Mouse (Mus musculus): Measurements from ENCODE around the gene Slc25a21.

The Slc25a21 gene

GRCm38 (mm10) chr12:57184401-57185147, 12.7 kb downstream of the Slc25a21 start:
- no peak for DNase-seq (ENCODE audit: low read depth, low spot score)

- no peak for DNase-seq (ENCODE audit: low read depth, low spot score)
Observed at GRCm38 (mm10) chr12:57179465-57180188, 17.6 kb downstream of the Slc25a21 start.

GRCm38 (mm10) chr12:57178818-57179217, 18.5 kb downstream of the Slc25a21 start:
- DNase-seq (ENCODE audit: low read depth, low spot score), result no peak

GRCm38 (mm10) chr12:57163294-57163693, 34.0 kb downstream of the Slc25a21 start:
- no peak for DNase-seq (ENCODE audit: low read depth, low spot score)

GRCm38 (mm10) chr12:57162840-57163239, 34.4 kb downstream of the Slc25a21 start:
- no peak for DNase-seq (ENCODE audit: low read depth, low spot score)

- no peak for DNase-seq (ENCODE audit: low read depth, low spot score)
Observed at GRCm38 (mm10) chr12:57159904-57160303, 37.4 kb downstream of the Slc25a21 start.

- DNase-seq (ENCODE audit: low read depth, low spot score), result no peak
Observed at GRCm38 (mm10) chr12:57158266-57158665, 39.0 kb downstream of the Slc25a21 start.

- DNase-seq (ENCODE audit: low read depth, low spot score), result no peak
Observed at GRCm38 (mm10) chr12:57138937-57139336, 58.3 kb downstream of the Slc25a21 start.

GRCm38 (mm10) chr12:57137809-57138208, 59.5 kb downstream of the Slc25a21 start:
- no peak for DNase-seq (ENCODE audit: low read depth, low spot score)

GRCm38 (mm10) chr12:57118602-57119001, 78.7 kb downstream of the Slc25a21 start:
- no peak for DNase-seq (ENCODE audit: low read depth, low spot score)

- DNase-seq (ENCODE audit: low read depth, low spot score), result no peak
Observed at GRCm38 (mm10) chr12:57115516-57115915, 81.8 kb downstream of the Slc25a21 start.

- DNase-seq (ENCODE audit: low read depth, low spot score), result no peak
Observed at GRCm38 (mm10) chr12:57109363-57109762, 87.9 kb downstream of the Slc25a21 start.

GRCm38 (mm10) chr12:57102322-57102721, 95.0 kb downstream of the Slc25a21 start:
- no peak for DNase-seq (ENCODE audit: low read depth, low spot score)

- DNase-seq (ENCODE audit: low read depth, low spot score), result no peak
Observed at GRCm38 (mm10) chr12:57100549-57100948, 96.7 kb downstream of the Slc25a21 start.

- no peak for DNase-seq (ENCODE audit: low read depth, low spot score)
Observed at GRCm38 (mm10) chr12:57099066-57099465, 98.2 kb downstream of the Slc25a21 start.

GRCm38 (mm10) chr12:57098371-57098770, 98.9 kb downstream of the Slc25a21 start:
- no peak for DNase-seq (ENCODE audit: low read depth, low spot score)

GRCm38 (mm10) chr12:57093107-57093506, 104.2 kb downstream of the Slc25a21 start:
- no peak for DNase-seq (ENCODE audit: low read depth, low spot score)

GRCm38 (mm10) chr12:57084519-57084918, 112.8 kb downstream of the Slc25a21 start:
- DNase-seq (ENCODE audit: low read depth, low spot score), result no peak

- DNase-seq (ENCODE audit: low read depth, low spot score), result no peak
Observed at GRCm38 (mm10) chr12:57083533-57083932, 113.7 kb downstream of the Slc25a21 start.

- DNase-seq (ENCODE audit: low read depth, low spot score), result no peak
Observed at GRCm38 (mm10) chr12:57076606-57077005, 120.7 kb downstream of the Slc25a21 start.

- no peak for DNase-seq (ENCODE audit: low read depth, low spot score)
Observed at GRCm38 (mm10) chr12:57072616-57073015, 124.7 kb downstream of the Slc25a21 start.

GRCm38 (mm10) chr12:57068607-57069006, 128.7 kb downstream of the Slc25a21 start:
- DNase-seq (ENCODE audit: low read depth, low spot score), result no peak

- no peak for DNase-seq (ENCODE audit: low read depth, low spot score)
Observed at GRCm38 (mm10) chr12:57019737-57020136, 177.5 kb downstream of the Slc25a21 start.

Data from CD4-positive helper T cell, adult 2 months (primary cell).